Mouse (Mus musculus): ENCODE measurements around the gene Smg7.

Gene Smg7

DNA sequence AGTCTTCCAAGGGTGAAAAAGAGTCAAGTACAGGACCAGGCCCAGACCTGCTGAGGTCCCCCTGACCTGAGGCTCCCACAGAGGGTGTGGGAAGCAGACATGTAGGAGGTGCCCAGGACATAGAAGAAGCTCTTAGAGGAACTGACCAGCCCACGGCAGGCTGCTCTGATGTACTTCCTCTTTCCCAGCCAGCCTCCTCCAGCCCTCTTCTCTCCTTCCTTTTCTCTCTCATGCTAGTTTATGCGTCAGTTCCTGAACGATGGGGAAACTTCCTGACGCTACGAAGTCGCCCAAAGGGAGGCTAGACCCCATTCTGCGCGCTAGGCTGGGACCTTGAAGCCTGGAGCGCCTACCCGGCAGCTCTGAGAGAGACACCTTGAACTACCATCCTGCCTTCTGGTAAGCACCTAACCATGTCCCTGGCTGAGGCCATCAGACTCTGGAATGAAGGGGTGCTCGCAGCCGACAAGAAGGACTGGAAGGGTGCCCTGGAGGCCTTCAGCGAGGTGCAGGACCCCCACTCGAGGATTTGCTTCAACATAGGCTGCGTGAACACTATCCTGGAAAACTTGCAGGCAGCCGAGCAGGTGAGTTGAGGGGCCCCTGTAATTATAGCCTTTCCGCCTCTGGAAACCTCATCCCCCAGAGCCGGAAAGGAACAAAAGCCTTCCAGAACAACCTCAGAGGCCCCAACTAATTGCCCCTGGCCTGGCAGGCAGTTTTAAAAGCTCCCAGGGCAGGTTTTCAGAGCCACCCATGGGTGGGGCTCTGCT, 94.6 kb downstream of the Smg7 start:
- no peak for DNase-seq

DNA sequence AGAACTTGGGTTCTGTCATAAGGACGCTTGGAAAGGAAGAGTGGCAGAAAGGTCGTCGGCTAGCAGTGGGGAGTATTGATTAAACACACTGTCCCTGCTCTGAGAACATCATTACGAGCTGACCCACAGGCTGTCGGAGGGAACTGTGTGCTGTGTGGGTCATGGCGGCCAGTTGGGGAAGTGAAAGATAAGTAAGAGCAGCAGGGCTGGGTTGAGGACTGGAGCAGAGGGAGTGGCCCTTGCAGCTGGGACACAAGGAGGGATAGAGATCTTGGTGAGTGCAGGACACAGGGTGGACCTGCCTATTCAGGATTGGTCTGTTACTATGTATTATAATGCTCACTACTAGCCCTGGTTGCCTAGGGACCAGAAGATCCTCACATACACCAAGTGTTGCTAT, 97.5 kb downstream of the Smg7 start:
- no peak for DNase-seq

DNA sequence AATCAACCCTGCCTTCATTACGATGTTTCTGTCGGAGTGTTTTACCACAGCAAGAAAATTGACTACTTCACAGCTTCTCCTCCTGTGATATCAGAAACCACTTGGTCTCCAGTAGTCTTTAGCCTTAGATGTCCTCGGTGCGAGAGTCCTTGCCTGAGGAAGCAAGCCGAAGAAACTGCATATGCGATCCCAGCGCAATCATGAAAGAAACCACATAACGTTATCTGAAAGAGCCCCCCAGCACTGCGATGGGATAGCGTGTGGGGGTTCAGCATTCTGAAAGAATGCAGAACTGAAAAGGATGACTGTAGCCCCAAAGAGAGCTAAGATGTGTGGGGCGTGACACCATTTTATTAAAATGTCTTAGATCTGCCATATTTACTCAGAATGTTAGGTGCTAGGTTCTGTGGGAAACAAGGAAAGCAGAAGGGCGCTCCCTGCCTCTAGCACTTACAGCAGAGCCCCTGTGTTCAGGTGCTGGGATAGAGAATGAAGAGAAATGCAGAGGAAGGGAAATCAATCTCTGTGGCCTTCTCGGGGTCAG, 101.7 kb downstream of the Smg7 start:
- no peak for DNase-seq

DNA sequence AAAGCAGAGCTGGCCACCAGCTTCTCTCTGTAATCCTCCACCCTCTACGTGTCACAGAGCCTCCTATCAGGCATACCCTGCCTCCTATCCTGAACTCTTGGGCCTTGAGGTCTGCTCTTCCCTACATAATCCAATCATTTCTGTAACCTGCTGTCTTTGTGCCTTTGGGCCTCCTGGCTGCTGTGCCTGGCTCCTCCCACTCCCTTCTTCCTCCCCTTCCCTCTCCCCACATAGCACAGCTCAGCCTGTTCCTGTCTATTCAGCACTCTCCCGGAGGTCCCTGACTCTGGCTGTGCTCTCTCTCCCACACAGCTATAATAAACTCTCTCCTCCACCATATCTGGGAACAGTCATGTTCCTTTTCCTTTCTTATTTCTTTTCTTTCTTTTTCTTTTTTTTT, 102.5 kb downstream of the Smg7 start, which contains the start of gene Ncf2:
Ncf2 (plus strand) TSS at position 298 of the 400 bp plus-strand sequence.
- no peak for DNase-seq

DNA sequence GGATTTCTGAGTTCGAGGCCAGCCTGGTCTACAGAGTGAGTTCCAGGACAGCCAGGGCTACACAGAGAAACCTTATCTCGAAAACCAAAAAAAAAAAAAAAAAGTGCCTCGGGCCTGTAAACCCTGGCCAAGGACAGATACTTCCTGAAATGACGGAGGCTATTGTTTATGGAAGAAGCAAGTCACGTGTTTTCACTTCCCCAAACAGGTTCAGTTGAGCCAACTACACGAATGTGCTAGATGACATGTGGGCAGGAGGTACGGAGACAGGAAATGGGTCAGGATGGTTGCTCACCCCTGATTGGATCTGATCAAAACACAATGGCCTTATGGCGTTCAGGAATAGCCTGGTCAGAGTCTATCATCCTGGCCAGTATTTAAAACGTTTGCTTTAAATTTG, 104.3 kb downstream of the Smg7 start:
- no peak for DNase-seq

DNA sequence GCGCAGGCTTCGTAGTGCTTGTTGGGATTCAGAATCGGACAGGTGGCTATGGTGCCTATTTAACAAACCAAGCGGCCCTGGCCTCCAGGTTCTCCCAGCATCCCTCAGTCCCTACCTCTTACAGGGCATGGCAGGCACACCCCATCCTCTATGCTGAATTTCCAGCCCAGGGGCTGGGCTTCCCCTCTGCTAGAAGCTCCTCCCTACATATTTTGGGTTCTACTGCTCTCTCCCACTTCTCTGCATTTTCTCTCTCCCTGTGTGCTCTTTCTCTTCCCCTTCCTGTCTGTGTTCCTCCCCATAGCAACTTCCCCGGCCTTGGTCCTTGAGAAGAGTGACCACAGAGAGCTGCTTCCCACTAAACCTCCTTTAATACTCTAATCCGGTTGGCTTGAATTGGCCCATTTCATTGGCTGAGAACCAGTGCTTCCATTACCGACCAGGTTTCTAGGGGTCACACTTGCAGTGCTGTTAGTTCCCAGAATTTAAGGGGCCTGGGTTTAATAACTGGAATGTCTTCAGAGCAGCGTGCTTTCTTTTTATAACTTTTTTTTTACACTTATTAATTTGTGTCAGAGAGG, 105.7 kb downstream of the Smg7 start:
- no peak for DNase-seq

DNA sequence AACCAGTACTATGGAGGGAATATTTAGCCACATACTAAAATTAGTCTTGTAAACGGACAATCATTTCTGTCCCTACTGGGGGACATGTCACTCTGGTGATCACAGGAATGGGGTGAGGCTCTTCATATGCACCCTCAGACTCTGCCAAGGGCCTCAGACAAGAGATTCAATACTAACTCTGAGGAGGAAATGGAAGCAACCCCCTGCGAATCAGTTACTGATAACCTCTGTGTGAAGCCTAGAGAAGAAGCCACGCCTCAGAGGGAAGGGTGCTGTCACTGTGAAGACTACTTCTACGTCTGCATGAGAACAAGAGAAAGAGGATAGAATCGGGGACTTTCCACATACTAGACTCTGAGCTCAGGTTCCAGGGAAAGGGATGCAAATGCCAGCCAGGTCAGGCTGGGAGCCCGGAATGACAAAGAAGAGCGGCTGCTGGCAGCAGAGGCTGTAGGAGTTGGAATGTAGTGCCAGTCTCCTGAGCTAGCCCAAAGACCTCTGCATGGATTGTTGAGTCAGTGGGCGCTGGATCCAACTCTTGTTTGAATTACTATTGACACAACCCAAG, 106.7 kb downstream of the Smg7 start:
- no peak for DNase-seq

DNA sequence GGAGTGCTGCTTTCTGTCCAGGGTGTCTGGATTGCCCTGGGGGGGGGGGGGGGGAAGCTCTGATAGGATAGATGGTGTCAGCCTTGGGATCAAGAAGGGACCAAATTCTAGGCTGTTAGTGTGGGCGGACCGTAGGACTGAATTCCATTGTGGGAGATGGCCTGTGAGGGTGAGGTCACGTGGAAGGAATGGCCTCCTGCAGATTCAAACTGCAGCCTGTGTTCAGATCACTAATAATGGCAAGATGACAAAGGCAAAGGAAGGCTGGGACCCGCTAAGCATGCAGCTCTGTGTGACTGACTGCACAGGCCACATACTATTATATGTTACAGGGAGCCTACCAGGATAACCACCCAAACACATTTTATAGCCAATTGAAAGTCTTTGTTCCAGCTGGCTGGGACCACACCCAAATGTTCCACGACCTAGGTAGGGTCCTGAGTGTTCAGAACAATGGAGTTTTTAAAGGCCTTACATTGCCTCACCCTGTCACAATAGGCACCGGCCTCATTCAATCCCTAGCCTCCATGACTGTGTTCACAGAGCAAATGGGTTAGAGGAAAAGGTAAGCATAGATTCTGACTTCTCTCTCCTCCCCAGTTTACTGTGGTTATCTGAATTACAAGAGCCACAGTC, 108.8 kb downstream of the Smg7 start:
- DNase-seq: no peak

DNA sequence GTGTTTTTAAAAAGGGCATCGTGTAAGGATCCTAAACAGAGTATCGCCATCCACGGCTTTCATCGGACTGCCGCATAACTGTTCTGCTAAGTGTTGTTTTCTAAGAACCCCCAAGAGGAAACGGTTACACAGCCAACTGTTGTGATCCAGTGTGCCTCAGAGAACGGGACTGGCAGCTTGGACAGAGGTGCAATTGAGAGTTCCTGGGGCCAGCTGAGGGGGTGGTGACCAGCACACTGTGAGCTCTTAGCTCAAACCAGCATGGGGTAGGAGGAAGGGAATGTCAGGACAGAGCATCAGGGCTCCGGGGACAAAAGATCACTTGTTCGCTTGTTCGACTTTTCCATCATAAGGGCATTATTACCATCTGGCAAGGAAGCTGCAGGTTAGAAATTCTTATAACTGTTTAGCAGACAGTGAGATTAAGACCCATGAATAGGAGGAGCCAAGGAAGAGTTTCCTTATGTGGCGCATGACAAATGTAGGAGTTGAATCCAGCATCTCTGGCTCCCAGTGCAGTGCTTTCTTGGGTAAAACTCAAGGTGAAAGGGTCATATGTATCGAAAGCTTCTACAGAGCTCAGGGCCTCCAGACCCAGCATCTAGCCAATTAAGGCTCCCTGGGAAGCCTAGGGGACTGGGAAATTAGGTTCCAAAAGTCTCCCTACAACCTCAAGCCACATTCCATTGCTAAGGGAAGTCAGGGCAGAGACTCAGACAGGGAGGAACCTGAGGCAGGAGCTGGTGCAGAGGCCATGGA, 109.5 kb downstream of the Smg7 start:
- DNase-seq: peak in 1 of 2 experiments; percentile 18

DNA sequence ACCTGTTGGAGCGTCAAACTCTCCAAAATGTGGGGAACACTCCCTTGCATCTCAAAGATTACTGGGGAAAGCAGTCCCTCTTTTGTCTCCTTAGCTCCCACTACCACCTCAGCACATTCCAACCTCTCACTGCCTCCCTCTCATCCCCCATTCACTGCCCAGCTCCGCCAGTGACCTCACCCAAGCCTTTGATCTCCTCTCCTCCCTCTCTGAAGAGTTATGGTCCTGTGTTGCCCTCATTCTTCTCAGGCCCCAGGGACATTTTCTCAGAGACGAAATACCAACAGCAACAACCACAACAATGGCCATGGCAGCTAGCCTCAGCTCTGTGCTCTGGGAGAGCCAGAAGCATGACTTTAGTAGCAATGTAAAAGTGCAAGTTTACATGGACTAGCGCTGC, 111.2 kb downstream of the Smg7 start:
- no peak for DNase-seq

DNA sequence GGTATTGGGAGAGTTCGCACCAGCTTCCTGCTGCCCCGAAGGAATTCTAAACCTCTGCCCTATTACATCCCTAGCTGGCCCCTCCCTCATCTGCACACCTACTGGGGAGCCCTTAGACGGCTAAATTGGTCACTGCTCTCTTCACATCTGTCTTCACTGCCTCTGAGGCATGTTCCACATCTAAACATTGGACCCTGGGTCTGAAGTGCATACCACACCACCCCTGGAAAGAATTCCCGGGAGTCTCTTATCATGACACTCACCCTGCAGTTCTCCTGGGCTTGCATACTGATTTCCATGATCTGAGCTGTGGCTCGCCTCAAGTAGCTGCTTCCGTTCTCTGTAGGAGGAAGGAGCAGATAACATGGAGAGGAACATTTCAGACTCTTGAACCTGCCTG, 111.6 kb downstream of the Smg7 start:
- no peak for DNase-seq

DNA sequence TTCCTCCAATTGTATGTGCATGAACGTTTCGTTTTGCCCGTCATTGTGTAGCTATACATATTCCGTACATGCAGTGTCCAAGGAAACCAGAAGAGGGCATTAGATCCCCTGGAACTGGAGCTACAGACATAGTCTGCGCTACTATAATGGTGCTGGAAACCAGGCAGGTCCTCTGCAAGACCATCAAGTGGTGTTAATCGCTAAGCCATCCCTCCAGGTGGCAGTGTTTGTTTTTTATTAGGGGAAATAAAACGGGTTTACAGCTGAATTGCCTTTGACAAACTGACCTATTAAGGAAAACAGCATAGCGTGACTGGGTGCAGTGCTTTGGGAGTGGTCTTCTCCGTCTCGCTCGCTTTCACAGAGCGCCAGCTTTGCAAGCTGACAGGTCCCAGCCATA, 112.2 kb downstream of the Smg7 start:
- peak; percentile 25 to 54 for DNase-seq

DNA sequence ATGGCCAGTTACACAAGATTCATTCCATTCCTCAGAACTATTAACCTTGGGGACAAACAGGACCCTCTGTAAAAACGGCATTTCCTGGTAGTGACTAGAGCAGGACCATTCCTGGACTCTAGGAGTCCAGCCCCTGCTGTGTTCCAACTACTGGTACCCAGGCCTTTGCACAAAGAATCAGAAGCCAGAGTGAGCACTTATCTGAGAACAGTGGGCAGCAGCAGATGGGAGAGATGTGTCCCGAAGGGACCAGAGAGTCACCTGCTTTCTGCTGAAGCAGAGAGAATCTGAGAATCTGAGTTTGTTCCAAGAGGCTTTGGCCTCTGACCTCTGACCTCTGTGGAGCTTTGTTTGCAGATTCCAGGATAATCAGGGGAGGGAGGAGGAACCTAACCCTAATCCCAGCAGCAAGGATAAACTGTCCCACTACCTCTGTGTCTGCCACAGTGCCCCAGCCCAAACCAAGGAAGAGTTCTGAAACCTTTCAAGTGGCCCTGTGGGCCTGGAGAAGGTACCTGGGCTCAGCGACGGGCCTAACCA, 114.3 kb downstream of the Smg7 start:
- DNase-seq: no peak
